Mouse (Mus musculus) liver, embryonic 16.5 days (tissue): ENCODE measurements at regions not wholly inside any gene's neighbourhood (a gene's known extent, or its start where the extent isn't known, plus 50 kb on each side); places are given as distances from the start of the nearest gene placed in this dataset.

Source experiments
- ATAC-seq: fragments of 200-750 bp; cut with Nextera tagmentation; 2 replicates; pipeline ENCODE4 v1.8.0; 2017; ENCODE audit warnings: low read depth, mild to moderate bottlenecking, moderate number of reproducible peaks, moderate library complexity
- H3K27ac ChIP-seq: fragments of 300-500 bp; sonication (generic); 2 replicates; pipeline ENCODE4 v1.5.1; 2014; ENCODE audit warnings: mild to moderate bottlenecking, low read length
- H3K27me3 ChIP-seq: fragments of 300-500 bp; sonication (generic); 2 replicates; pipeline ENCODE4 v1.6.1; 2014; ENCODE audit warnings: low read depth, low read length, mixed read lengths; ENCODE audit not compliant: control insufficient read depth, insufficient read depth
- H3K36me3 ChIP-seq: fragments of 300-500 bp; sonication (generic); 2 replicates; pipeline ENCODE4 v1.6.1; 2014; ENCODE audit warnings: mild to moderate bottlenecking; ENCODE audit not compliant: control insufficient read depth, insufficient read depth
- H3K4me1 ChIP-seq: fragments of 300-500 bp; sonication (generic); 2 replicates; pipeline ENCODE4 v1.6.1; 2014; ENCODE audit warnings: low read depth, low read length, mixed read lengths; ENCODE audit not compliant: control insufficient read depth
- H3K4me2 ChIP-seq: fragments of 300-500 bp; sonication (generic); 2 replicates; pipeline ENCODE4 v1.6.1; 2014; ENCODE audit warnings: low read depth, low read length, mixed read lengths
- H3K4me3 ChIP-seq: fragments of 300-500 bp; sonication (generic); 2 replicates; pipeline ENCODE4 v1.5.1; 2014; ENCODE audit warnings: low read depth, mild to moderate bottlenecking, low read length
- H3K9ac ChIP-seq: fragments of 300-500 bp; sonication (generic); 2 replicates; pipeline ENCODE4 v1.6.1; 2014; ENCODE audit warnings: low read depth, low read length
- H3K9me3 ChIP-seq: fragments of 300-500 bp; sonication (generic); replicated peaks from 2 replicates; pipeline ENCODE4 v1.6.1; 2016; ENCODE audit warnings: low read length; ENCODE audit not compliant: control insufficient read depth
- WGBS: fragments of 180-500 bp; shearing (Covaris S2); extraction: QIAGEN DNeasy Blood & Tissue Kit; methylation state at CpG from one replicate; pipeline ENCODE4 v1.1.7; 2014; ENCODE audit not compliant: insufficient replicate concordance; 5-methylcytosine and 5-hydroxymethylcytosine counted together

DNA sequence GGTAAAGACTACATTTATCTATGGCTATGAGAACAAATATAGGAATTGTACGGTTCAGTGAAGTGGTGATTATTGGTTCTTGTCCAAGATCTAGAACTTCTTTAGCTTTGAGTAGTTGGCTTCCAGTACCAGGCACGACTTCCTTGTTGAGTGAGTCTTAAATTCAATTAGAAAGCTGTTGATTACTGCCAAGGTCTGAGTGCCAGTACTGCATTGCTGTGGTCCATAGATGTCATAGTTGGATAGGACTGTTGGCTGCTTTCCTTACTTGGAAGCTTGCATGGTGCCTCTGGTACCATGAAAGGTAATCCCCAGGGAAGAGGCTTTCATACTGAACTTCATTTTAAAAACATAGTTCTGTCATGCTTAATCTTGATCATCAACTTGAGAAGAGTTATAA lies 559.9 kb upstream of the Fam160b2 start:
- Histone ChIP-seq H3K9ac (no peak overlapping the region), H3K9me3 (no peaks in the 10 kb centered on the region), H3K4me3 (no peak overlapping the region), H3K27me3 (no peaks in the 10 kb centered on the region), H3K36me3 (no peaks in the 10 kb centered on the region), H3K4me2 (no peak overlapping the region), H3K4me1 (no peaks in the 10 kb centered on the region), H3K27ac (no peak overlapping the region)
- ATAC-seq = no peak
- WGBS = 55% methylated on average over 2 of the region's 2 CpGs

- no peaks in the 10 kb centered on the region for H3K27me3 ChIP-seq
- WGBS = 57% methylated on average over 1 of the region's 1 CpGs
- H3K9ac ChIP-seq = no peak overlapping the region
- no peaks in the 10 kb centered on the region for H3K36me3 ChIP-seq
- H3K27ac ChIP-seq = no peak overlapping the region
- no peak for ATAC-seq
- H3K4me1 ChIP-seq = no peaks in the 10 kb centered on the region
- no peak overlapping the region for H3K4me3 ChIP-seq
- no peaks in the 10 kb centered on the region for H3K9me3 ChIP-seq
- H3K4me2 ChIP-seq = no peak overlapping the region
These were observed 542.8 kb upstream of the Fam160b2 start for GRCm38 (mm10) chr14:71142465-71142864.

GRCm38 (mm10) chr14:71129771-71130211 lies 530.2 kb upstream of the Fam160b2 start:
- H3K27me3 ChIP-seq = no peaks in the 10 kb centered on the region
- WGBS = 74% methylated on average over 4 of the region's 4 CpGs

DNA sequence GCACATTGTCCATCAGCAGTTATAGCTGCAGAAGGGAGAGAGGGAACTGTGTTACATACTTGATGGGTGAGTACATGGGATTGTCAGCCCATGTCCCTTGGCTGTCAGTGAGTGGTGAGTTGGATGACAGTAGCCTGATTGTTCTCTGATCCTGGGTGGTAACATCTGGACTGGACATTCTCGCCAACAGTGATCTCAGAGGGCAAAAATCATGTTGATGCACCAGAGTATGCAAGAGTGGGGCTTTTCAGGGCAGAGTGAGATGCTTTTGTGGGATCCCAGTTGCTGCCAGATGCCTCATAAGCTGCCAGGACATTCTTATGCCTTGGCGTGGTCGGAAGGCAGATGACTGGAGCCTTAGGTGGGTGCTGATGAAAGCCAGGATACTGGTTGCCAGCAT lies 528.9 kb upstream of the Fam160b2 start:
- Histone ChIP-seq H3K27me3 (no peaks in the 10 kb centered on the region), H3K27ac (no peak overlapping the region), H3K9ac (no peak overlapping the region), H3K4me2 (no peak overlapping the region), H3K9me3 (no peaks in the 10 kb centered on the region), H3K36me3 (no peaks in the 10 kb centered on the region), H3K4me3 (no peak overlapping the region), H3K4me1 (no peaks in the 10 kb centered on the region)
- ATAC-seq = no peak
- WGBS = 55% methylated on average over 3 of the region's 3 CpGs

More at GRCm38 (mm10) chr14:71129771-71130211, 530.2 kb upstream of the Fam160b2 start:
- no peak overlapping the region for H3K4me2 ChIP-seq
- H3K9ac ChIP-seq = no peak overlapping the region
- H3K4me3 ChIP-seq = no peak overlapping the region
- no peaks in the 10 kb centered on the region for H3K4me1 ChIP-seq
- ATAC-seq = no peak
- no peaks in the 10 kb centered on the region for H3K9me3 ChIP-seq
- no peaks in the 10 kb centered on the region for H3K36me3 ChIP-seq
- H3K27ac ChIP-seq = no peak overlapping the region

- Histone ChIP-seq H3K27ac (no peak overlapping the region), H3K4me2 (no peak overlapping the region), H3K27me3 (no peaks in the 10 kb centered on the region), H3K4me3 (no peak overlapping the region), H3K9me3 (no peaks in the 10 kb centered on the region), H3K9ac (no peak overlapping the region), H3K36me3 (no peaks in the 10 kb centered on the region), H3K4me1 (no peaks in the 10 kb centered on the region)
- no peak for ATAC-seq
- 69% methylated on average over 7 of the region's 7 CpGs for WGBS
These were observed 519.0 kb upstream of the Fam160b2 start for GRCm38 (mm10) chr14:71118681-71119080.

- no peaks in the 10 kb centered on the region for H3K4me1 ChIP-seq
- H3K27ac ChIP-seq = no peak overlapping the region
- 69% methylated on average over 3 of the region's 3 CpGs for WGBS
- no peaks in the 10 kb centered on the region for H3K36me3 ChIP-seq
- no peak for ATAC-seq
- no peak overlapping the region for H3K4me2 ChIP-seq
- no peaks in the 10 kb centered on the region for H3K27me3 ChIP-seq
- H3K9ac ChIP-seq = no peak overlapping the region
- H3K4me3 ChIP-seq = no peak overlapping the region
- H3K9me3 ChIP-seq = no peaks in the 10 kb centered on the region
These were observed 516.3 kb upstream of the Fam160b2 start for GRCm38 (mm10) chr14:71115798-71116432.

DNA sequence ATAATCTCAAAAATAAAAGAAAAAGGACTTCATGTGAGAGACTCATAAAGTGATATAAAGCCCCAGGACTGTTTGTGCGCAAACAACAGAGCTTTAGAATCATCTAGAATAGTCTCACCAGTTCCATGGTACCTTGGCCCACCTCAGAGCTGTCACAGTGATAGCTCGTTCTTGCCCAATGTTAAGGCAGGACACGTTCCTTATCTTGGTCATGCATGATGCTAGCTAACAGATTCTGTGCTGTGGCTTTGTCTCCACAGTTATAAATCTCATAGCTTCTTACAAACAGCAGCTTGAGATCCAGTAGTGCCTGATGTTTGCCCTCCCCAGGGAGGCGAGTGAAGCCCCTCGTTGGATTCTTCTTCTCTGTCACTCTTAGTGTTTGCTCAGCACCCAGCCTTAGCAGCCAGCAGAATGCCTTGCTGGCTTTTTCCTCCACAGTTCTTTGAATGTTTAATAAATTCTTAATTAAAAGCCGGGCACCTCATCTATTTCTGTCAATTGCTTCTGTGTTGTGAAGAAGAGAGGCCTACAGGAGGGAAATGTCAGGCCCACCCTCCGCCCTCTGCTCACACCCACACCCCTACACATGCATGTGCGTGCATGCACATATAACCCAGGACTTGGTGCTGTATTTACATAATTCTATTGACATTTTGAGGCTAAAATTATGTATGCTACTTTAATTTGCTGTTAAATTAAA lies 515.6 kb upstream of the Fam160b2 start:
- no peaks in the 10 kb centered on the region for H3K4me1 ChIP-seq
- no peak overlapping the region for H3K4me2 ChIP-seq
- 52% methylated on average over 8 of the region's 8 CpGs for WGBS
- H3K9me3 ChIP-seq = no peaks in the 10 kb centered on the region
- no peaks in the 10 kb centered on the region for H3K27me3 ChIP-seq
- no peak overlapping the region for H3K4me3 ChIP-seq
- H3K27ac ChIP-seq = no peak overlapping the region
- no peaks in the 10 kb centered on the region for H3K36me3 ChIP-seq
- H3K9ac ChIP-seq = no peak overlapping the region
- ATAC-seq = no peak

- Histone ChIP-seq H3K9ac (no peak overlapping the region), H3K27ac (no peak overlapping the region), H3K4me1 (no peaks in the 10 kb centered on the region), H3K4me3 (no peak overlapping the region), H3K36me3 (no peaks in the 10 kb centered on the region), H3K4me2 (no peak overlapping the region), H3K27me3 (no peaks in the 10 kb centered on the region), H3K9me3 (no peaks in the 10 kb centered on the region)
- ATAC-seq = no peak
These were observed 513.6 kb upstream of the Fam160b2 start for GRCm38 (mm10) chr14:71113198-71113597.

GRCm38 (mm10) chr14:71104617-71105016 lies 505.0 kb upstream of the Fam160b2 start:
- H3K36me3 ChIP-seq = no peaks in the 10 kb centered on the region
- no peak overlapping the region for H3K9ac ChIP-seq
- H3K4me3 ChIP-seq = no peak overlapping the region
- no peaks in the 10 kb centered on the region for H3K4me1 ChIP-seq
- no peak overlapping the region for H3K4me2 ChIP-seq
- H3K27ac ChIP-seq = no peak overlapping the region
- H3K9me3 ChIP-seq = no peaks in the 10 kb centered on the region
- no peak for ATAC-seq
- H3K27me3 ChIP-seq = no peaks in the 10 kb centered on the region
